Mouse (Mus musculus) heart, postnatal 0 days (tissue): Measurements from ENCODE around the gene Zc3h6. TPM values are rescaled to one million over a fixed set of nuclear protein-coding genes. Genes with fewer than 3 reads are reported as not detected.

Experiments
- ATAC-seq: fragments of 200-750 bp; cut with Nextera tagmentation; 2 replicates; pipeline ENCODE4 v1.8.0; 2017; ENCODE audit warnings: low read depth, moderate number of reproducible peaks, moderate library complexity; ENCODE audit not compliant: insufficient read depth
- DNase-seq: peaks from one replicate; pipeline ENCODE4 v3.0.0-alpha.2; 2016; ENCODE audit warnings: low spot score
- H3K27ac ChIP-seq: fragments of 300-500 bp; sonication (generic); 2 replicates; pipeline ENCODE4 v1.5.1; 2014; ENCODE audit warnings: low read depth, mild to moderate bottlenecking
- H3K27me3 ChIP-seq: fragments of 300-500 bp; sonication (generic); 2 replicates; pipeline ENCODE4 v1.6.1; 2014; ENCODE audit warnings: low read length, mixed read lengths; ENCODE audit not compliant: control insufficient read depth, insufficient read depth
- H3K36me3 ChIP-seq: fragments of 300-500 bp; sonication (generic); replicated peaks from 2 replicates; pipeline ENCODE4 v1.6.1; 2014; ENCODE audit warnings: low read length, mixed read lengths; ENCODE audit not compliant: control insufficient read depth, insufficient read depth
- H3K4me1 ChIP-seq: fragments of 300-500 bp; sonication (generic); 2 replicates; pipeline ENCODE4 v1.6.1; 2014; ENCODE audit warnings: antibody characterized with exemption; ENCODE audit not compliant: control insufficient read depth, insufficient read depth
- H3K4me2 ChIP-seq: fragments of 300-500 bp; sonication (generic); 2 replicates; pipeline ENCODE4 v1.6.1; 2014; ENCODE audit warnings: low read depth, mild to moderate bottlenecking, low read length, moderate library complexity
- H3K4me3 ChIP-seq: fragments of 300-500 bp; sonication (generic); 2 replicates; pipeline ENCODE4 v1.5.1; 2014; ENCODE audit warnings: low read depth, low read length
- H3K9ac ChIP-seq: fragments of 300-500 bp; sonication (generic); replicated peaks from 2 replicates; pipeline ENCODE4 v1.6.1; 2014; ENCODE audit warnings: low read depth, low read length, mixed read lengths
- H3K9me3 ChIP-seq: fragments of 300-500 bp; sonication (generic); replicated peaks from 2 replicates; pipeline ENCODE4 v1.6.1; 2016; ENCODE audit warnings: low read length; ENCODE audit not compliant: control insufficient read depth
- CTCF ChIP-seq: IDR thresholded peaks from 2 replicates; pipeline ENCODE4 v1.5.1; 2016; ENCODE audit warnings: antibody characterized with exemption, control low read depth, low read depth
- EP300 ChIP-seq: IDR thresholded peaks from 2 replicates; pipeline ENCODE4 v1.6.1; 2016; ENCODE audit warnings: antibody characterized with exemption, low read depth
- WGBS: fragments of 180-500 bp; shearing (Covaris S2); extraction: QIAGEN DNeasy Blood & Tissue Kit; methylation state at CpG from one replicate; pipeline ENCODE4 v1.1.7; 2014; 5-methylcytosine and 5-hydroxymethylcytosine counted together
- polyA plus RNA-seq: library from polyadenylated mRNA; unstranded; fragments of >200 nt; fragmentation: Nextera tagmentation; extraction: Ambion mirVana; gene quantifications from 2 replicates; pipeline ENCODE4 v1.2.1, GENCODE M21; 2015
- total RNA-seq: library from RNA; depleted of rRNA; stranded (reverse); fragments of >200 nt; gene quantifications from 2 replicates; pipeline ENCODE4 v1.2.3, GENCODE M21; 2014; ENCODE audit warnings: low replicate concordance

Gene Zc3h6
- total and polyA plus RNA-seq, 2 experiments from 2014 or later, result 1.7 to 3.2 TPM

- Histone ChIP-seq H3K27me3 (no peaks in the 10 kb centered on the region), H3K9ac (peak within 1 kb of the TSS; percentile 61), H3K27ac (peak within 1 kb of the TSS; percentile 81), H3K4me2 (peak within 1 kb of the TSS; percentile 89), H3K4me3 (peak within 1 kb of the TSS; percentile 85), H3K4me1 (0 out of 2 replicates have a peak, but pooled peaks cover 6% of the 10 kb centered on the region), H3K36me3 (peaks cover 2% of the 10 kb centered on the region; the same call in 1 of the 2 replicates), H3K9me3 (no peaks in the 10 kb centered on the region)
- no peak for TF ChIP-seq EP300
- no peak for TF ChIP-seq CTCF
- 2% methylated on average over 64 of the region's 65 CpGs for WGBS
- ATAC-seq (peak; percentile 96), DNase-seq (peak; percentile 97)
Measured at GRCm38 (mm10) chr2:128943538-128944528, 23.4 kb upstream of the Zc3h6 start, which contains the start of gene Zc3h8. Zc3h8 (minus strand) TSS chr2:128944077.

- Histone ChIP-seq H3K9me3 (no peaks in the 10 kb centered on the region), H3K27ac (no peak overlapping the region), H3K9ac (no peak overlapping the region), H3K4me3 (no peak overlapping the region), H3K27me3 (no peaks in the 10 kb centered on the region), H3K4me1 (0 out of 2 replicates have a peak, but pooled peaks cover 3% of the 10 kb centered on the region), H3K4me2 (no peak overlapping the region), H3K36me3 (no peaks in the 10 kb centered on the region)
- WGBS, result 35% methylated on average over 6 of the region's 6 CpGs
- TF ChIP-seq EP300, result no peak
- peak; percentile 90 for TF ChIP-seq CTCF
- DNase-seq, result peak; percentile 71
- ATAC-seq, result no peak
Measured at GRCm38 (mm10) chr2:128947962-128948588, 19.1 kb upstream of the Zc3h6 start.

- H3K27ac ChIP-seq, result no peak overlapping the region
- ATAC-seq (no peak), DNase-seq (no peak)
Measured at GRCm38 (mm10) chr2:128954186-128954585, 13.0 kb upstream of the Zc3h6 start.

GRCm38 (mm10) chr2:128965505-128966105 is 1.6 kb upstream of the Zc3h6 start:
- Histone ChIP-seq H3K36me3 (no peaks in the 10 kb centered on the region), H3K27ac (peak overlapping the region; percentile 100; the same call in 1 of the 2 replicates), H3K4me3 (no peak overlapping the region), H3K9ac (no peak overlapping the region), H3K27me3 (no peaks in the 10 kb centered on the region), H3K9me3 (no peaks in the 10 kb centered on the region), H3K4me2 (no peak overlapping the region), H3K4me1 (peaks cover 3% of the 10 kb centered on the region; the same call in 1 of the 2 replicates)
- ATAC-seq (no peak), DNase-seq (no peak)
- TF ChIP-seq EP300, result no peak
- TF ChIP-seq CTCF, result no peak
- 83% methylated on average over 5 of the region's 5 CpGs for whole genome bisulfite sequencing

More at GRCm38 (mm10) chr2:128954186-128954585, 13.0 kb upstream of the Zc3h6 start:
- no peak for TF ChIP-seq CTCF
- no peak for TF ChIP-seq EP300
- H3K4me2 ChIP-seq, result no peak overlapping the region
- no peaks in the 10 kb centered on the region for H3K36me3 ChIP-seq
- H3K9ac ChIP-seq, result no peak overlapping the region
- no peaks in the 10 kb centered on the region for H3K4me1 ChIP-seq
- H3K27me3 ChIP-seq, result no peaks in the 10 kb centered on the region
- no peak overlapping the region for H3K4me3 ChIP-seq
- H3K9me3 ChIP-seq, result no peaks in the 10 kb centered on the region

GRCm38 (mm10) chr2:128966236-128966635 is 966 bp upstream of the Zc3h6 start:
- TF ChIP-seq EP300 (no peak), CTCF (no peak)
- H3K4me3 ChIP-seq, result peak overlapping the region; percentile 82
- 28% methylated on average over 6 of the region's 6 CpGs for WGBS

More at GRCm38 (mm10) chr2:128966236-128966635, 966 bp upstream of the Zc3h6 start:
- Histone ChIP-seq H3K4me2 (peak overlapping the region; percentile 61), H3K27ac (peak overlapping the region; percentile 100), H3K27me3 (no peaks in the 10 kb centered on the region), H3K36me3 (no peaks in the 10 kb centered on the region), H3K9me3 (no peaks in the 10 kb centered on the region), H3K9ac (peak overlapping the region; percentile 96; the same call in 1 of the 2 replicates), H3K4me1 (peaks cover 3% of the 10 kb centered on the region; the same call in 1 of the 2 replicates)
- ATAC-seq (no peak), DNase-seq (peak; percentile 23)
